Mouse (Mus musculus) thymus, adult 2 months (tissue): ENCODE results near the gene Gpc6. TPM values are rescaled to one million over a fixed set of nuclear protein-coding genes. Genes with fewer than 3 reads are reported as not detected.
A peak's percentile ranks its signal among the peaks of the same experiment; 100 is the strongest.

Experiments
- DNase-seq: peaks from one replicate; pipeline ENCODE4 v3.0.0; 2021
- H3K27ac ChIP-seq: fragments of 200-500 bp; 2 replicates; pipeline ENCODE4 v1.5.1; 2012; ENCODE audit warnings: low read length, control low read depth; ENCODE audit not compliant: control insufficient read depth, insufficient read depth
- H3K27me3 ChIP-seq: fragments of 200-500 bp; 2 replicates; pipeline ENCODE4 v1.6.1; 2012; ENCODE audit warnings: mild to moderate bottlenecking, low read length, moderate library complexity, mixed read lengths; ENCODE audit not compliant: control insufficient read depth, insufficient read depth
- H3K36me3 ChIP-seq: fragments of 200-500 bp; 2 replicates; pipeline ENCODE4 v1.6.1; 2012; ENCODE audit warnings: mild to moderate bottlenecking, low read length, moderate library complexity; ENCODE audit not compliant: control insufficient read depth, insufficient read depth
- H3K4me1 ChIP-seq: fragments of 200-500 bp; replicated peaks from 2 replicates; pipeline ENCODE4 v1.6.1; 2012; ENCODE audit warnings: low read length; ENCODE audit not compliant: control insufficient read depth, insufficient read depth
- H3K4me3 ChIP-seq: fragments of 200-500 bp; 2 replicates; pipeline ENCODE4 v1.5.1; 2012; ENCODE audit warnings: mild to moderate bottlenecking, low read length, control low read depth, moderate library complexity; ENCODE audit not compliant: control insufficient read depth, insufficient read depth
- CTCF ChIP-seq: fragments of 200-500 bp; IDR thresholded peaks from 2 replicates; pipeline ENCODE4 v1.5.1; 2012; ENCODE audit warnings: mild to moderate bottlenecking, control low read depth, low read length, moderate library complexity, borderline replicate concordance; ENCODE audit not compliant: control insufficient read depth, poor library complexity, insufficient read depth; ENCODE audit errors: extremely low read depth
- POLR2A ChIP-seq: fragments of 200-500 bp; IDR thresholded peaks from 2 replicates; pipeline ENCODE4 v1.6.1; 2012; ENCODE audit warnings: mild to moderate bottlenecking, low read length, control low read depth, moderate library complexity; ENCODE audit not compliant: control insufficient read depth, poor library complexity, insufficient read depth; ENCODE audit errors: extremely low read depth
- WGBS: fragments of 180-500 bp; shearing (Covaris S2); methylation state at CpG from one replicate; pipeline ENCODE4 v1.1.7; 2018; 5-methylcytosine and 5-hydroxymethylcytosine counted together
- polyA plus RNA-seq: library from polyadenylated mRNA; depleted of rRNA; stranded (reverse); fragments of >200 nt; gene quantifications from 2 replicates; pipeline ENCODE4 v1.2.3, GENCODE M21; 2012

Gpc6 gene
- polyA plus RNA-seq, 1 experiment = 1.5 TPM

DNA sequence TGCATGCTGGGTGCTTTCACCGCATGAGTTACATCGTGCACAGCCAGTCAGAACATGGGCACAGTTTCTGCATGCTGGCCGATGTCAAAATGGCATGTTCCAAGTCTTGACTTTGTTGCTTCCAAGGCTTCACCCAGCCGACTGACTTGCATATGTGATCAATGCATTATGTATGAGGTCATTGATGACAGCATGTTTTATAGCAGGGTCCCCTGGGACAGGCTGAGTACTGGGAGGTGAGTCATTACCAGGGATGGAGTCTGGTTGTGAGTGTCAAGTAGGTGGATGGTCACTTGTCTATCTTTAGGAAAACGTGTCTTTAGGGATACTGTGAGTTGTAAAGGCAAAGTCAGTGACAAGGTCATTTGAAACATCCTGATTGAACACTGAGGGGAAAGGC, 929.4 kb downstream of the Gpc6 start:
- TF ChIP-seq POLR2A = no peak
- TF ChIP-seq CTCF = no peak
- no peak overlapping the region for H3K27ac ChIP-seq
- no peak overlapping the region for H3K4me3 ChIP-seq
- no peaks in the 10 kb centered on the region for H3K36me3 ChIP-seq
- H3K4me1 ChIP-seq = no peaks in the 10 kb centered on the region
- DNase-seq = no peak
- H3K27me3 ChIP-seq = no peaks in the 10 kb centered on the region
- WGBS = 95% methylated on average over 5 of the region's 5 CpGs

DNA sequence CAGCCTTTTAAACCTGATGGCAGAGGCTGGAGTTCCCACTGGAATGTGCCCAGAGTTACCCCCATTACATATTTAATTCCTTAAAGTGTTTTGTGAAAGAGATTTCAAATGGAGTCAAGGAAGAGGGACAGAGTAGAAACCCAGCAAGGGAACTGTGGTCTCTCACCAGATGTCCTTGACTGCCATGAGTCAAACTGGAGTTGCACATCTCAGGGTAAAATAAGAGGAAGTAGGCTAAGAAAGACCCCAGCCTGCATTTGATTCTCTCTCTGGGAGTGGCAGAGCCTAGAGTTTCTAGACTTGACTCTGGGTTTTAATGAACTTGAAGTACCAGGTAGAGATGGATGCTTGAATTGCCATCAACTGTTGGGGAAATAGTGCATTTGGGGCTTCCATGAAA, 946.2 kb downstream of the Gpc6 start:
- TF ChIP-seq CTCF (no peak), POLR2A (no peak)
- no peaks in the 10 kb centered on the region for H3K36me3 ChIP-seq
- DNase-seq = no peak

DNA sequence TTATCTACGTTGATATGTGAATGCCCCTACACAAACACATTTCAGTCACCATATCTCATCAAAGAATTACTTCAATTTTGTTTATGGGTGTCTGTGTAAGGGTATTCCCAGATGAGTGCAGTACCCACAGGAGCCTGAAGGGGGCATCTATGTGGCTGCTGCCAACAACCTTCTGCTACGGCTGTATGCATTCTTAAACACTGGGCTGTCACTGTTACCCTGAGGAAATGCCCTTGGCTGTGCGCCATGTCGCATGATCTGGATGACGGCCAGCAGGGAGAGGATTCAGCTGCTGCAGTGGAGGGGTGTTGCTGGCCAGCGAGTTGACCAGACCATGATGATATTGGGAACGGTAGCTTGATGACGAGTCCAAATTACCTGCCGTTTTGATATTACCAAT, 954.2 kb downstream of the Gpc6 start:
- Histone ChIP-seq H3K4me3 (no peak overlapping the region), H3K36me3 (no peaks in the 10 kb centered on the region), H3K4me1 (no peaks in the 10 kb centered on the region), H3K27ac (no peak overlapping the region), H3K27me3 (no peaks in the 10 kb centered on the region)
- 94% methylated on average over 9 of the region's 9 CpGs for WGBS
- DNase-seq = no peak
- TF ChIP-seq CTCF (no peak), POLR2A (no peak)

More for the DNA sequence above, 946.2 kb downstream of the Gpc6 start:
- no peaks in the 10 kb centered on the region for H3K4me1 ChIP-seq
- H3K27me3 ChIP-seq = no peaks in the 10 kb centered on the region
- H3K4me3 ChIP-seq = no peak overlapping the region
- H3K27ac ChIP-seq = no peak overlapping the region

DNA sequence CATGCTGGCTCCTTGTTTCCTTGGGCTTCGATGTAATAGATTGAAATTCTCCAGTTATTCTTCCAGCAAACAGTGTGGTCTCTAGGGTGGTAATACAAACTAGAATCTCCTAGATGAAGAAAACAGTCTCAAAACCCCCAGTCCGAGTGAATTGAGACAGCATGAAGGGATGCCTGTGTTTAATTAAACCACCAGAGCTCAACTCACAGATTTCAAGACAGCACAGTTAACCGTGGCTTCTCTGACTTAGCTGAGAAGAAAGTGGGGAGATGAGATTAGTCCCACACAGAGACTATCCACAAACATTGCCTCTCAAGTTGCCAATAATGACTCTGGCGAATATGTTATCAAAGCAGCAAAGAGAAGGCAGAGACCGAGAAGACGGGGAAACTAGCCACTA, 956.0 kb downstream of the Gpc6 start:
- no peak for DNase-seq
- Histone ChIP-seq H3K4me3 (no peak overlapping the region), H3K4me1 (no peaks in the 10 kb centered on the region), H3K27me3 (no peaks in the 10 kb centered on the region), H3K27ac (no peak overlapping the region), H3K36me3 (no peaks in the 10 kb centered on the region)
- TF ChIP-seq CTCF (no peak), POLR2A (no peak)
- 90% methylated on average over 6 of the region's 6 CpGs for WGBS

DNA sequence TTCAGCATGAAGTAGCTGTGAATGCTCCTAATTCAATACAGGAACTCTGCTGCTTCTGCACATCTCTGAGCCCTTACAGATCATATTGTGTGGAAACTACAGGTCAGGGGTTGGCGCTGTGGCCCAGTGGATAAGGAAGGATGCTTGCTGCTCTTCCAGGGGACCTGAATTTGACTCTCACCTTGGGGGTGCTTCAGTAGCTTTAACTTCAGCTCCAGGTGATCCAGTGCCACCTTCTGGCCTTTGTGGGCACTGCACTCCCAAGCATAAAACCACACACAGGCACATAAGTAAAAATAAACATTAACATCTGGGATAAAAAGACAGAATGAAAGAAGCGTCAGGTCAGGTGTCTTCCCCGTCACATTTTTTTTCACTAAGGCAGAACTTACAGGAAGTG, 957.1 kb downstream of the Gpc6 start:
- peak; percentile 9 for DNase-seq
- TF ChIP-seq POLR2A (no peak), CTCF (no peak)
- 50% methylated on average over 3 of the region's 3 CpGs for WGBS

DNA sequence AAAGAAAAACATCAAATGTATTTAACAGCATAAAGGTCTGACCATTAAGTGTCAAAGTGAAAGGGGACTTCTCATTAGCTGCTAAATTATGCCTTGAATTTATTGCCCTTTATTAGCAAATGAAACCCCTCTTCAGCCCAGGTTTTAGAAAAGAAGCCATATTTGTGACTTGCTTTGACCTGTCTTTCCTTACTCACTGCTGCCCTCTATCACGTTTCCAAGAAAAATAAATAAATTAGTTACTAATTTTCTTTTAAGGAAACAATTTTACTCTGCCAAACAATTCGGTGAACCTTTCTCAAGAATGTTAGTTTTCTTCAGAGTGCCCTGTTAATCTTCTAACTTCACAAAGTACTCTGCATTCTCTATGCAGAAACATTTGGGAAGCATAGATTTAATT, 964.5 kb downstream of the Gpc6 start:
- WGBS = 66% methylated on average over 2 of the region's 2 CpGs
- Histone ChIP-seq H3K27me3 (no peaks in the 10 kb centered on the region), H3K36me3 (no peaks in the 10 kb centered on the region), H3K4me3 (no peak overlapping the region), H3K27ac (no peak overlapping the region), H3K4me1 (no peaks in the 10 kb centered on the region)
- no peak for DNase-seq
- TF ChIP-seq CTCF (no peak), POLR2A (no peak)

More for the DNA sequence above, 957.1 kb downstream of the Gpc6 start:
- no peak overlapping the region for H3K27ac ChIP-seq
- H3K4me1 ChIP-seq = no peaks in the 10 kb centered on the region
- no peak overlapping the region for H3K4me3 ChIP-seq
- H3K27me3 ChIP-seq = no peaks in the 10 kb centered on the region
- no peaks in the 10 kb centered on the region for H3K36me3 ChIP-seq

DNA sequence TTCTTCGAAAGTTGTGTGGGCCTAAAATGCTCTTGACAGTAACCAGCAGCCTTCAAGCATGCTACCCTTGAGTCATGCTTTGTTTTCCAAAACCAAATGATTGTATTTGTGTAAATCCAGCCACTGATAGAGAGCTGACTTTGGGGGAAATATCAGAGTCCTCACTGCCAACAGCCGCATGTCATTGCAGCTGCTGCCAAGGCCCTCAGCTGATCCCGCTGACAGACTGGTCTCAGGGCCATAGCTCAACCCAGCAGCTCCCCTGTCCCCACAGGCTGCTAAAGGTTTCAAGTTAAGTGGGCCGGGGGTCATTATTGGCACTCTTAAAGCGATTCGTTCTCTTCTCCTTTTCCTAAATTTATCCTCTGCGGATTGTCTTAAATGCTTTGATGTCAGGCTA, 966.3 kb downstream of the Gpc6 start:
- no peak overlapping the region for H3K27ac ChIP-seq
- no peaks in the 10 kb centered on the region for H3K27me3 ChIP-seq
- no peaks in the 10 kb centered on the region for H3K4me1 ChIP-seq
- WGBS = 94% methylated on average over 7 of the region's 7 CpGs
- TF ChIP-seq CTCF (no peak), POLR2A (no peak)
- H3K4me3 ChIP-seq = no peak overlapping the region
- DNase-seq = no peak
- no peaks in the 10 kb centered on the region for H3K36me3 ChIP-seq
